Mouse (Mus musculus) spleen, embryonic (tissue): ENCODE data around the gene Gpn3.

ENCODE experiments used
- CTCF ChIA-PET: fragments of 350-600 bp; sonication (Branson Sonifier 250); formaldehyde crosslinking; loops from one replicate; lab custom pipeline; 2022; lab: Charles Lee

Gene Gpn3

DNA sequence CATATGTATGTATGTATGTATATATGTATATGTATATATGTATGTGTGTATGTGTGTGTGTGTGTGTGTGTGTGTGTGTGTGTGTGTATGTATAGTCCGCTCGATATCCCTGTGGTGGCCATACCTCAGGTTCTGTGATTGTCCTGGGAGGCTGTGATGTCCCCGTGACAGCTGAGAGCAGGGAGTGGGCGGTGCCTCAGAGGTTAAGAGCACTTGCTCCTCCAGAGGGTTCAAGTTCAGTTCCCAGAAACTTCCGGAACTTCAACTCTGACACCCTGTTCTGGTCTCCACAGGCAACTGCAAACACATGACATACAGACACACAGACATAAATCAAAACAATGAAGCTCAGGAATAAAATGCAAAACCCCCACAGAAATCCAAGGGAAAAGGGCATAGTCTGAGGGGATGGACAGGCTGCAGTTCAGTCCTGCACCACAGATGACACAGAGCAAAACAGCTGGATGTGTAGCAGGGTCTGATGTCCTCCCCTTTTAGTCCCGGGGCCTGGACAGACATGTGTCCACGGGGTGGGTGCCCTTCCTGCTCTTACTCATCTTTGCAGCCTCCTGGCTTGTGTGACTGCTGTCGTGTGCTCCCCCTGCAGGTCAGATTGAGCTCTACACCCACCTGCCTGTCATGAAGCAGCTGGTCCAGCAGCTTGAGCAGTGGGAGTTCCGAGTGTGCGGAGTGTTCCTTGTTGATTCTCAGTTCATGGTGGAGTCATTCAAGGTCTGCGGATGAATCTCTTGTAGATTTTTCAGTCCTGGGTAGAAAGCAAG lies 7.9 kb downstream of the Gpn3 start:
- CTCF ChIA-PET = interaction anchor here (0.6 to 1.3 kb wide), 4 partner anchors 13 to 250 kb away, joined by 3 to 7 read pairs (median 4); partner anchors contain the start of gene Tctn1

- CTCF ChIA-PET = interaction anchor here (0.6 to 0.8 kb wide), 3 partner anchors 13 to 1013 kb away, joined by 3 to 8 read pairs (median 5); no protein-coding TSS in a partner anchor
These were observed 18.3 kb downstream of the Gpn3 start for GRCm38 (mm10) chr5:122390006-122390405.

DNA sequence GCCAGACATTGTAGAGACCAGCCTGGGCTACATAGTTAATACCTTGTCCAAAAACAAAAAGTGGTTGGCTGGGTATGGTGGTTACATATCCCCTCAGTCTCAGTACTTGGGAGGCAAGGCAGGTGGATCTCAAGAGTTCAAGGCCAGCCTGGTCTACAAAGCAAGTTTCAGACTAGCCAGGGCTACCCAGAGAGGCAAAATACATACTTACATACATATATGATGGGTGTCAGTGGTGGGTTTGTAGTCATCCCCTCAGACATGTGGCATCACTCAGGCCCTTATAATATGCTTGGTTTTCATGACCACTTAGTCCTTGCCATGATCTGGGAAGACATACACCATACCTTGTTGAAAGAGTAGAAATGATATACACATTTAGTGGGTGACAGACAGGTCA lies 19.0 kb downstream of the Gpn3 start:
- CTCF ChIA-PET = interaction anchor here (0.8 kb wide), 1 partner anchor 14 kb away, joined by 3 read pairs; no protein-coding TSS in a partner anchor

DNA sequence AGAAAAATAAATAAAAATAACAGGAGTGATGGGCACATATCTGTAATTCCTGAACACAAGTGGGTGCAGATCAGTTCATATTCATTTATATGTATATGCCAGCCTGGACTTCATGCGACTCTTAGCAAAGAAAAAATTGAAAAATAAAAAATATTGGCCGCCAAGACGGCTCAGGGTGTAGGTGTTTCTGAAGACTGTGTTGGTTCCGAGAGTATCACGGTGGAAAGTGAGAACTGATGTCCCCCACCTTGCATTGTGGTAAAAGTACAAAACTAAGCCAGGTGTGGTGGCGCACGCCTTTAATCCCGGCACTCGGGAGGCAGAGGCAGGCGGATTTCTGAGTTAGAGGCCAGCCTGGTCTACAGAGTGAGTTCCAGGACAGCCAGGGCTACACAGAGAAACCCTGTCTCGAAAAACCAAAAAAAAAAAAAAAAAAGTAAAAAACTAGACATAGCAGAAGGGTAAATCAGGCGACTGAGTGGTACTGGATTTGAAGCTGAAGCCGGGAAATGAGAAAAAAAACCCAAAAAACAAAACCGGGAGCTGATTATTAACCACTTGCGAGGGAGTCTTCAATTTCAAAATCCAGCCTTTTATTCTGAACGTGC lies 19.6 kb downstream of the Gpn3 start:
- CTCF ChIA-PET = interaction anchor here (0.6 to 0.7 kb wide), 3 partner anchors 113 to 1074 kb away, joined by 3 to 4 read pairs (median 3); no protein-coding TSS in a partner anchor

DNA sequence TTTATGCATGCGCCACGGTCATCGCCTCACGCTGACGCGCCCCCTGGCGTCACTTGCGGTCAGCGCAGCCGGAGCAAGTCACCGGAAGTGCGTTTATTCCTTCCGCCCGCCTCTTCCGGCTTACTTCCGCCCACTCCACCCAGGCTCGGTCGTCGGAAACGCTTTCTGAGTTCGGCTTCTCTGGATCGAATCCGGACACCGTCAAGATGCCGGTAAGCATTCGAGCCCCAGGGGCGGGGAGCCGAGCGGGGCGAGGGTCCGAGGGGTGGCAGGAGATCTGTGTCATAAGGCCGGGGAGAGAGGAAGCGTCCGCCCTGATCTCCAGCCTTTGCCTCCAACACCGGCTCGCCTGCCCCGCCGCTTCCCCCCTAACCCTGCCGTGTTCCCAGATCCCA lies 20.1 kb downstream of the Gpn3 start, which contains the start of gene Arpc3:
Gene Arpc3, plus strand, starts transcription at position 93 of the 395 bp plus-strand sequence.
- CTCF ChIA-PET = interaction anchor here (0.6 to 0.7 kb wide), 4 partner anchors 12 to 1074 kb away, joined by 3 to 4 read pairs (median 3); no protein-coding TSS in a partner anchor

DNA sequence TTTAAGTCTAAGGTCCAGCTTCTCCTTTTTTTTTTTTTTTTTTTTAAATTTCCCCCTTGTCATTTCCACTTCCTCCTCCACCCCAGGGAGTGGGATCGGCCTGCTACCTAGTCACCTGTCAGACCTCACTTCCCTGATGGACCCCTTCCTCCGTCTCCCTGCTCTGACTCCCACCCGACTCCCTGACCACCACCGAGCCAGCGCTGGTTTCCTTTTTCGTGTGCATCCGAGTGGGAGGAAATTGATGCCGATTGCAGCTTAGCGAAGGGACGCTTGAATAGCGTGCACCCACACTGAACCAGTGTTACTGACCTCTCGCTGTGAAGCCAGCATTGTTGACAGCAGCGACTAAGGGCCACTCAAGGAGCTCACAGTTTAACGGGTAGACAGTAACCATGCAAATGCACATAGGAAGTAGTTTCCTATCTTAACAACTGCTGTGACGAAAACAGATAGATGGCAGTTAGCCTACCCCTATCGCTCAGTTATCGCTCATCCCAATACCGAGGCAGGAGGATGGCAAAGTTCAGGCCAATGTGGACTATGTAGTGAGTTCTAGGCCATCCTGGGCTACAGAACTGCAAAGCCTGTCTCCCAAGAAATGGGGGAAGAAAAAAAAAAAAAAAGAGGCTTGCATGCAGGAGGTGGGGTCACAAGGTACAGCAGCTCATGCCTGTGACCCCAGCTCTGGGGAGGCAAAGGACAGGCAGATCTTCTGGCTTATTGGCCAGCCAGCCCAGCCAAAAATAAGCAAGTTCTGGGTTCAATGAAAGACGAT lies 20.7 kb downstream of the Gpn3 start:
- CTCF ChIA-PET = interaction anchor here (0.6 kb wide), 3 partner anchors 13 to 1073 kb away, joined by 3 to 4 read pairs (median 3); no protein-coding TSS in a partner anchor

- CTCF ChIA-PET = interaction anchor here (0.7 kb wide), 1 partner anchor 667 kb away, joined by 4 read pairs; no protein-coding TSS in a partner anchor
These were observed 22.2 kb downstream of the Gpn3 start for GRCm38 (mm10) chr5:122393887-122394286.

GRCm38 (mm10) chr5:122396791-122397190 lies 25.1 kb downstream of the Gpn3 start:
- CTCF ChIA-PET = interaction anchor here (0.7 to 0.8 kb wide), 3 partner anchors 134 to 957 kb away, joined by 3 to 6 read pairs (median 3); no protein-coding TSS in a partner anchor

GRCm38 (mm10) chr5:122397495-122397894 lies 25.8 kb downstream of the Gpn3 start:
- CTCF ChIA-PET = interaction anchor here (0.7 kb wide), 2 partner anchors 63 to 134 kb away, joined by 3 to 8 read pairs; no protein-coding TSS in a partner anchor

DNA sequence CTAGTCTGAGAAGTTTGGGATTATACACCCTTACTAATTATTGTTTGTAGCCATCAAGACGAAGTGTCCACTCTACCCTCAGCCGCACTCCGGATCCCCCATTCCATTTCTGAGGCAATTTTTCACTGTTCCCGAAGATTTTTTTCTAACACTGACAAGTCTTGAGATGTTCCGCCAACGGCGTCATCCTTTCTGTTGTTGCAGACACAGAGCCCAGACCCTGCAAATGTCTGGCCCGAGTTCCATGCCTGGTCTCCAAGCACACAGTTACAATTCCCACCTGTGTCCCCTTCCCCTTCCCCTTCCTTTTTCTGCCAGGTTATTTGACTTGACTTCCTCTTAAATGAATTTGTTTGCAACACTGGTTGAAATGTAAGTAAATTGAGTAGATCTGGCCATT lies 28.2 kb downstream of the Gpn3 start:
- CTCF ChIA-PET = interaction anchor here (0.6 kb wide), 1 partner anchor 141 kb away, joined by 3 read pairs; no protein-coding TSS in a partner anchor

GRCm38 (mm10) chr5:122400628-122401302 lies 29.1 kb downstream of the Gpn3 start:
- CTCF ChIA-PET = no interaction called here

DNA sequence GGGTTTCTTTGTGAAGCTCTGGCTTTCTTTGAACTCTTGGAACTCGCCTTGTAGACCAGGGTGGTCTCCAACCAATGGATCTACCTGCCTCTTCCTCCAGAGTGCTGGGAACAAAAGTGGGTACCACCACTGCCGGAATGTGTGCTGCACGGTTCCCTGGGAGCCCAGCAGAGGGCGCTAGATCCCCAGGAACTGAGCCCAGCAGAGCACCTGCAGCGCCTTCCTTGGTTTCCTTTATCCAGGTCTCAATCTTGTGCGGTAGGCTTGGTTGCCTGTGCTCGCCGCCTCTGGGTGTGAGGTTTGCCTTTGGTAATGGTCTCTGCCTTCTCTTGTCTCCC lies 29.6 kb downstream of the Gpn3 start:
- CTCF ChIA-PET = no interaction called here

GRCm38 (mm10) chr5:122402160-122402559 lies 30.5 kb downstream of the Gpn3 start:
- CTCF ChIA-PET = interaction anchor here (0.6 kb wide), 1 partner anchor 330 kb away, joined by 3 read pairs; no protein-coding TSS in a partner anchor

DNA sequence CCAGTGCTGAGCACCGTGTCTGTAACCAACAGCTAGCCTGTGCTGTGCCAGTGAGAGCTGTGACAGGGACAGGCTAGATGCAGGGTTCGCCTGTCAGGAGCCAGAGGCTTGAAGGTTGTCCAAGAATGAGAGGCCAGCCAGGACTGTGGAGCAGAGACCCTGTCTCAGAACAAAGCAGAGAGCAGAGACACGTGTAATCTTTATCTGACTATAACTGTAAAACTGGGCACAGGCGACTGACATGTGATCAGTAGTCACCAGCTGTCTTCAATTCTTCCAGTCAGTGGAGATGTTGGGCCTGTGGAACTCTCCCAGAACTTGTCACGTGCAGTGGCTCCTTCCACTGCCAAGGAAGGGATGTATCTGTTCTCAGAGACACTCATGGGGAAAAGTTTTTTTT lies 31.1 kb downstream of the Gpn3 start:
- CTCF ChIA-PET = interaction anchor here (0.6 kb wide), 1 partner anchor 330 kb away, joined by 3 read pairs; no protein-coding TSS in a partner anchor

- CTCF ChIA-PET = no interaction called here
These were observed 31.7 kb downstream of the Gpn3 start for GRCm38 (mm10) chr5:122403362-122403761.

GRCm38 (mm10) chr5:122405537-122405936 lies 33.9 kb downstream of the Gpn3 start:
- CTCF ChIA-PET = no interaction called here

DNA sequence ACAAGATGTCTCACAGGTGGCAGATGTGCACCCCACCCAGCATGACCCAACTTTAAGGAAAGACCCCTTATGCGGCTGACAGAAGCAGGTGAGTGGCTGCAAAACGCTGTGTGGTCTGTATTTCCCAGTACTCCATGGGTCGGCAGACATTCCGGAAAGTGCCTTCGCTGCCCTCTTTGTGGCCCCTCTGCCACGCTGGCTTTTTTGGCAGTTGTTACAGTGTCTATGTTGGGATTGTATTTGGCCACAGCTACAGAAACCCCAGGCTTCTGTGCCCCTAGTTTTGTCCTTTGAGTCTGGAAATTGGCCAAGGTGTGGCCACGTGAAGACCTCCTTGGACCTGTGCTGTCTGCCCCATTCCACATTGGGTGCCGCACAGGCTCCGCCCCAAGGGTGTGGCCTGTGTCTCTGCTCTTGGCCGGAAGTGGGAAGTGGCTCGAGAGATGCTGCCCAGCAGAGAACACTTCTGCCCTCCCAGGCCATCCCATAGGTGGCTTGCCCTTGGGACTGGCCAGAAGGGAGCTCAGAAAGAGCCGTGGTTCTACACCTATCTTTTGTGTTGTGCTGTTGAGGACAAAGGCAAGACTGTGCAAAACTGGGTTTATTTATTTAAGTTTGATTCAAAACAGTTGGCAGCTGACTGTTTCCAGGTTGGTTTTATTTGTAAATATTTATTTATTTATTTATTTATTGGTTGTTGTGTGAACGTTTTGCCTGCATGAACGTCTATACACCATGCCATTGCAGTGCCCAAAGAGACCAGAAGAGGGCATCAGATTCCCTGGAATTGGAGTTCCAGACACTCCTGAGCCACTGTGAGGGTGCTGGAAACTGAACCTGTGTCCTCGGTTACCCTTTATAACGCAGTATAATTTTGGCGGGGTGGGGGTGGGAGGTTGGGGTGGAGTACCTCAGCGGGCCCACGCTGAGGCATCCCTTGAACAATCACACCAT lies 38.3 kb downstream of the Gpn3 start:
- CTCF ChIA-PET = no interaction called here

- CTCF ChIA-PET = interaction anchor here (0.7 kb wide), 1 partner anchor 299 kb away, joined by 4 read pairs; no protein-coding TSS in a partner anchor
These were observed 40.2 kb downstream of the Gpn3 start for GRCm38 (mm10) chr5:122411892-122412291.

- CTCF ChIA-PET = no interaction called here
These were observed 41.1 kb downstream of the Gpn3 start for GRCm38 (mm10) chr5:122412826-122413225.
